Mouse (Mus musculus) cerebellum, adult 2 months (tissue): ENCODE measurements around the gene Gm10134.

Experiments
- CTCF ChIP-seq: fragments of 200-500 bp; IDR thresholded peaks from 2 replicates; pipeline ENCODE4 v1.5.1; 2011; ENCODE audit warnings: low read depth, mild to moderate bottlenecking, control low read depth, low read length, moderate library complexity, borderline replicate concordance; ENCODE audit not compliant: insufficient read depth
- POLR2A ChIP-seq: fragments of 200-500 bp; IDR thresholded peaks from 2 replicates; pipeline ENCODE4 v1.6.1; 2011; ENCODE audit warnings: low read length, control low read depth, borderline replicate concordance; ENCODE audit not compliant: insufficient read depth

DNA sequence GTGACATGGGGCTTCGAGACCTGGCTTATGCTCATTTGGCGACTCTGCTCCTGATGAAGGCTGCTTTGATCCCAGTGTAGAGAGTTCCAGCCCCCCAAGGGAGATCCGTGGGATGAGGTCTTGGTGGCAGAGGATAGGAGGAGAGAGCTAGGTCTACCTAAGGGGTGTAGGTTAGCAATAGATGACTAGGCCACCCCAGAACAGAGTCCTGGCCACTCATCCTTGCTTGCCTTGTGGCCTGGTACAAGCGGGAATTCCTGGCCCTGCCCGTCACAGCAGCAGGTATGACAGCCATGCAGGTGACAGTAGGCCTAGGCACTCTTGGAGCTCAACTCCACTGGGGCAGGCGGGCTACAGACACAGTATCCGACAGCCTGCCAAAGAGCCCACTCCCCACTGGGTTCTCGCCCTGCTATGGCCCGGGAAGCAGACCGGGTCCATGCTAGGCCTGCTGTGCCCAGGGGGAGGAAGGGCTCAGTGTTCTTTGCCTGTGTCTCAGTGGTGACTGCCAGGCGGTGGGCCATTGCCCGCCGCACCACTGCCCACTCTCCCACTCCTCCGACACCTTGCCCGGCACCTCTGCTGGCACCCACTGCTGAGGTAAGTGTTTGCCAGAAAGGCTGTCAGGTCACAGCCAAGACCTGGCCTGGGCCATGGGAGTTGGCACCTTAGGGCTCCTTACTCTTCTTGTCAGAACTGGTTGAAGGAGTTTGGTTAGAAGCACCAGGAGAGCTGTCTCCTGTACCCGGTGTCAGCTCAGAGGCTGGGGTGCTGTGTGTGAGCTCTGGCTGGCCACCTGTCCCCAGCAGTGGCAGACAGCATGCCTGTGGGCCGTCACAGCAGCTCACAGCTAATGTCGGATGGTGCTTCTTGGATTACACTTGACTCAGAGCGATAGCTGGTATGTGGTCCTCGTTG, 21.8 kb downstream of the Gm10134 start:
- no peak for TF ChIP-seq CTCF
- no peak for TF ChIP-seq POLR2A
